Mouse (Mus musculus) layer of hippocampus, adult 9-10 months (tissue): ENCODE measurements at regions not wholly inside any gene's neighbourhood (a gene's known extent, or its start where the extent isn't known, plus 50 kb on each side); places are given as distances from the start of the nearest gene placed in this dataset.

Source experiments
- DNase-seq: peaks from one replicate; pipeline ENCODE4 v3.0.0; 2022; ENCODE audit warnings: low spot score

- no peak for DNase-seq
Measured at GRCm38 (mm10) chr8:10866696-10867395, 141.4 kb downstream of the Irs2 start.

DNA sequence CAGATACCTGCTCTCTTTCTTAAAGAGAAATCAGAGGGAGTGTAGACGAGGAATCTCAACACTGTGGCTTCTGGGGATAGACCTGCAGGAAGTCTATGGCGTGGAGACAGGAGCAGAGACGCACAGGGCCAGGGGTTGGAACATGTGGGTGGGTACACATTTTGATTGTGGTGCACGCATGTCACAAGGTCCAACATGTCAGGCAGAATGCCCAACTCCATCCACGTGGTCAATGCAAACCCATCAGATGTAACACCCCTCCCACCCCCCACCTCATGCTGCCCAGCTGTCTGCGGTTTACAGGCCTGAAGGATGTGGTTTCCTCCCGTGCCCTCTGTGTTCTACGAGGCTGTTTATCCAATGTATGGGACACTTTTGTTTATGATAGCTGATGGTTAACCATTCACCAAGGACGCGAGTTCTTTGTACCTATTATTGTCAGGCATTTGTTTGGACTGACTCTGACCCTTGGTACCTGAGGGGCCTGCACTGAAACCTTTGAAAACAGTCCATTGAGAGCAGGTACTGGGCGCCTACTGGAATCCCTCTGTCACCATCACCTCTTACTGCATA lies 142.2 kb downstream of the Irs2 start:
- no peak for DNase-seq

GRCm38 (mm10) chr8:10865415-10865821 lies 142.8 kb downstream of the Irs2 start:
- DNase-seq = no peak

DNA sequence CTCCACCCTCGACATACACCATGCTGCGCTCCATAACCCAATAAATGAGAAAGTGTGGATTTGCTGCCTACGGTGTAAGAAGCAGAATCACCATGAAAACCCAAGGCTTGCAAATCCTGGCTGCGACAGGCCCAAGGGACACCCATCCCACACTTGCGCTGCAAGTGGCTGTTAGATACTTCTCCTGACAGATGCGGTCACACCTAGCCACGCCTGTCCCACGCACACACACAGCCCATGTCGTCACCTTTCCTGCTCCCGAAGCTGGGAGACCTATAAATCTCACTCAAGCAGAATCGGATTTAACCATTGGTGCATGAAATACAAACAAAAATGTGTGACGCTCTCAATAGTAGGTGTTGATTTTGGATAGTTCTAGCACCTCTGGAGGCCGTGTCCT lies 145.8 kb downstream of the Irs2 start:
- DNase-seq = no peak

DNA sequence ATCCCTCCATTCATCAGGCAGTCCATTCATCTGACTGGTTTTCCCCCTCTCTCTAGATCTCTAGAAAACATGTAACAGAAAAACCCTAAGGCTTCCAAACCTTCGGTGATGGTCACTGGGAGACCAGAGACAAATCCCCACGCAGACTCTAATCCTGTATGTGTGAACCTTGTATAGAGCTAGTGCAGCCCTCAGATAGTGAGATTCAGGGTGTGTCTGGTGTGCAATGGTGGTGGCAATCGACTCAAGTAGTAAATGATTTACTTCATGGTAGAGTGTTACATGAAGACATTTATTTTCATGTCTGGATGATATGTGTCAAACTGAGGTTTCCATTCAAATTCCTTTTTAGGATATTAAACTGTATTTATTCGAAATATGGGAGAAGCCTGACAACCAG lies 147.4 kb downstream of the Irs2 start:
- no peak for DNase-seq

DNA sequence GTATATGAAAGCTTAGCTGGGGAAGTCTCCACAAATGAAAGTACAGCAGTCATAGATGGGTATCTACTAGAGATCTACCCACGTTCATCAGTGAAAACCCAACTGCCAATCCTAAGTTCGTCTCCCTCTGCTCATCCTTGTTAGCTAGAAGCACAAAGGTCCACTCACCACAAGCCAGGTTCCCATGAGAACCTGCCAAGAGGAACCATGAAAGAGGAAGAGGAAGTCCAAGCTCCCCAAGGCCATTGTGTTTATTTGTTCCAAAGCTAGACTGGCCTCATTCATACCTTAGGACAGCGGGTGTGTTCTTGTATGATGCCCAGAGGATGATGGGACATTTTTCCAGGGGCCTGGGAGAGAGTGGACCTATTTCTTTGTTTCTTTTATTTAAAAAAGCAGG lies 150.4 kb downstream of the Irs2 start:
- no peak for DNase-seq

DNA sequence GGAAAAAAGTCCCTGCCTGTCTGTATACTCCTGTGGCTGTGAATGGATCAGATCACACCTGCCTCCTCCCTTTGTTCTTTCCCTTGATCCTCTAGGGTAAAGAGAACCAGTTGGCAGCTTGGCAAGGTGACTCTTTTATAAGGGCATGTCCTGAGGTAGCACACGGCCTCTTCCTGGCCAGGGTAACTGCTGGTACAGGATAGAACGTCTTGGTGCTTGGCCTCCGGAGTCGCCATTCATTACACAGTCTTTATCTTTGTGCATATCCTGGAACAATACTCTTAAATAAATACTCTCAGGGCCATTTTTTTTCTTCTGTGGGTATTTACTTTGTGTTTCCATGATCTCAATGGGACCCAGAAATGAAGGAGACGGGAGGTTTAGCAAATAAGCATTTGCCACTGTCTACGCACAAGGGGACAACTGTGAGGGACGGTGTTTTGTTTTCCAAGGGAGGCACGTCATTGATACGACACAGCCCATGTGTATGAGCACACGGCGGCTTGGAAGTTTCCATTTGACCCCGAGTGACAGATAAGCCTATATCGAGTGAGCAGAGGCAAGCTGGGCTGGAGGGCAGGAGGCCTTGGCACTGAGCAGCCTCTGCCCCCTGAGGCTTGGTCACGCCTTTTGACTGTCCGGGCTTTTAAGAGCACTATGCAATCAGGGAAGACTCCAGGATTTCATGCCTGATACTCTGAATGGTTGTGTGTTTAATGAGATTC lies 151.1 kb downstream of the Irs2 start:
- no peak for DNase-seq

GRCm38 (mm10) chr8:10855696-10856095 lies 152.6 kb downstream of the Irs2 start:
- DNase-seq = no peak

GRCm38 (mm10) chr8:10855131-10855530 lies 153.1 kb downstream of the Irs2 start:
- no peak for DNase-seq

DNA sequence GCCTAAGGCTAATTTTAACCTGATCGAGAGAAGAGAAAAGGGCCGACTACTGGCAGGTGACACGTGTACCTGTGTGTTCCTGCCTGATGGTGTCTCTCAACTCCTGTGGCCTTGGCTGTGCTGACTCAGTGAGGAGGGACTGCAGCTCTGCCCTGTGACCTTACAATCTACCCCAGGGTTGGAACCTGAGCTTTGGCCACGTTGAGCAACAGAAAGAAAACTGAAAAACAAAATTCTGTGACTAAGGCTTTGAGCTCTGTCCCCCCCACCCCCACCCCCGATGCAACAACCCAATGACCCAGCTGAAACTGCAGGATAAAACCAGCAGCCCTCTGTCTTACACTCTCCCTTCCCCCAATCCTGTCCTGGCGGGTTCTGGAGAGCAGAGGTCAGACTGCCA lies 153.7 kb downstream of the Irs2 start:
- no peak for DNase-seq

GRCm38 (mm10) chr8:10853901-10854300 lies 154.4 kb downstream of the Irs2 start:
- no peak for DNase-seq

DNA sequence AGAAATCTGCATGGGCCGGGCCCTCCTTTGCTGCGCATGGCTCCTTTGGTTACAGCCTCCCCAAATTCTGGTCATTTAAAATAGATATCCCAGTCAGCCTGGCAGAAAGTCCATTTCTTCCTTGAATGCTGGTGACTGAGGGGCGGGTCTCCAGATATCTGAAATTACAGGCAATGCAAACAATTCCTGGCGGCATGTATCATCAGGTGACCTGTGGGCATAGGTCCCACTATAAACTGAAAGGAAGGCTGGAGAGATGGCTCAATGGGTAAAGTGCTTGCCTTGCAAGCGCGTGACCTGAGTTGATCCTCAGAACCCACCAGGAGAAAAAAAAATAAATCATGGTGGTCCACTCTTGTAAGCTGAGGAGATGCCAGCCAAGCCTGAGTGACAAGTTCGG lies 158.3 kb downstream of the Irs2 start:
- DNase-seq = no peak

GRCm38 (mm10) chr8:10845607-10846006 lies 162.7 kb downstream of the Irs2 start:
- no peak for DNase-seq

DNA sequence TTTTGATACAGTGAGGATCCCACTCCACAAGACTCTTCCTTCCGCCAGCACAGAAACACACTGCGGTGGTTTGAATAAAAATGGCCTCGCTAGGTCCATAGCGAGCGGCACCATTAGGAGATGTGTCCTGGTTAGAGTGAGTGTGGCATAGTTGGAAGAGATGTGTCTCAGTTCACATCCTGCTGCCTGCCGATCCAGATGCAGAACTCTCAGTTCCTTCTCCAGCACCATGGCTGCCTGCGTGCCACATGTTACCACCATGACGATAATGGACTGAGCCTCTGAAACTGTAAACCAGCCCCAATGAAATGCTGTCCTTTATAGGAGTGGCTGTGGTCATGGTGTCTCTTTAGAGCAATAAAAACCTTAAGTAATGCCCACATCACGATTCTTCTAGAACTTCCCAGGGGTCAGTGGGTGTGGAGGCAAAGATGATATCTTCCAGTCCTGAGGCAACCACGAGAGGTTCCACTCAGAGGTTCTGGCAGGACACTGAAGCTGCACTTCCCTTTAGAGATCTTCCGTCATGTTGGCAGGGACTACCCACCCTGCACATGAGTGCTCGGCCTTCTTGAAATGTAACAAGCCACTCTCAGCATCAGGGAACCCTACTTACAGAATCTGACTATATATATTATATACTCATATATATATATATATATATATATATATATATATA lies 167.3 kb downstream of the Irs2 start:
- DNase-seq = no peak

GRCm38 (mm10) chr8:10840044-10840443 lies 168.2 kb downstream of the Irs2 start:
- no peak for DNase-seq

DNA sequence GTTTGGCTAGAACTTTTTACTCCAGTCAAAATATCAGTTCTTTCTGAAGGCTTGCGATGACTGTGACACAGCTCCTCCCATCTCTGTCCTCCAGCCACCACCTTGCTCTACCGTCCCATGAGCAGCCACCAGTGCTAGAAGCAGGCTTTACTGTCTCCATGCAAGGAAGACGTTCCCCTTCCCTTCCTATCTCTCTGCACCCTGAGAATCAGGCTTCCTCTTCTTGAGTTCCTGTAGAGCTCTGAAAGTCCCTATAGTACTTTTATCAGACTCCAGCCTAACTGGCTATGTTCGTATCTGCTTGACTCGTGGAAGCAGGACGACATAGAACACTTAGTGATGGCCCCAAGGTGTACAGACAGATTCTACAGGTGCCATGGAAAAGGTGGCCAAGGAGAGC lies 173.2 kb downstream of the Irs2 start:
- DNase-seq = no peak

DNA sequence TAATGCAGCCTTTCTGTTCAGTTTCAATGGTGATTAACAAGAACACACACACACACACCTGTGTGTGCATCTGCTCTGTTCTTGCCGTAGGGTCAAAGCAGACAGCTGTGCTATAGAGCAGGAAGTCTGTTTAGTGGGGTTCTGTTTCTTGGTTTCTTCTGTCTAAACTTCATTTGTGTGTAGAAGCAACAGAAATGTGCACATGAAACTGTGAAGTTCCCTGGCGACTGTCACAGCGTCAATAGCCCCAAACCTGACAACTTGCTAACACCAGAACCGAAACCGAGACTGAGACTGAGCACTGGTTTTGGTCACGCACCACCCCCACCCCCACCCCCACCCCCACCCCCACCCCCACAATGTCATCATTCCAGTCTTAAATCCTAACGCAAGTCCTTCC lies 176.4 kb downstream of the Irs2 start:
- DNase-seq = no peak

DNA sequence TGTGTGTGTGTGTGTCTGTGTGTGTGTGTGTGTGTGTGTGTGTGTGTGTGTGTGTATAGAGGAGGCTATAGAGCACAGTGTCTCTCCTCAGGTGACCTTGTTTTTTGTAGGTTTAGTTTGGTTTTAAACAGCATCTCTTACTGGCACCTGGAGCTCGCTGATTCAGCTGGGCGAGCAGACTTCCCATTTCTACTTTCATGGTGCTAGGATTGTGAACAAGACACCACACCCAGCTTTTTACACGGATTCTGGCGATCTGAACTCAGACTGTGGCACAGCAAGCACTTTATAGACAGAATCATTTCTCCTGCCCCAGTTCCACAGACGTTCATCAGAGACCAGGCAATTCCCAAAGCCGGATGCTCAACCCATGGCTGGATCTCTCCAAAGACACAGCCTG lies 177.0 kb downstream of the Irs2 start:
- DNase-seq = no peak

DNA sequence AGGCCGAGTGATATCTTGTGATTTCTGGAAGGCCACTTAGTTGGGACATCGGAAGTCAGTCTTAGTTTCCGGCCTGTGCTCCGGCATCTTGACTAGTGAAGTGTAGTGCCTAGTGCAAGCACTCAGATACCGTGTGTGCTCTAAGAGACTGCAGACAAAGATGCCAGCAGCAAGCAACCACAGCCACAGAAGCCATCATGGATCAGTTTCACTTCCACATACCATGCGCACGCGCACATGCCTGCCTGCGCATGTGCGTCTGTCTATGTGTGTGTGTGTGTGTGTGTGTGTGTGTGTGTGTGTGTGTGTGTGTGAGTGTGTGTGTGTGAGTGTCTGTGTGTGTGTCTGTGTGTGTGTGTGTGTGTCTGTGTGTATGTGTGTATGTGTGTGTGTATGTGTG lies 177.4 kb downstream of the Irs2 start:
- DNase-seq = no peak

DNA sequence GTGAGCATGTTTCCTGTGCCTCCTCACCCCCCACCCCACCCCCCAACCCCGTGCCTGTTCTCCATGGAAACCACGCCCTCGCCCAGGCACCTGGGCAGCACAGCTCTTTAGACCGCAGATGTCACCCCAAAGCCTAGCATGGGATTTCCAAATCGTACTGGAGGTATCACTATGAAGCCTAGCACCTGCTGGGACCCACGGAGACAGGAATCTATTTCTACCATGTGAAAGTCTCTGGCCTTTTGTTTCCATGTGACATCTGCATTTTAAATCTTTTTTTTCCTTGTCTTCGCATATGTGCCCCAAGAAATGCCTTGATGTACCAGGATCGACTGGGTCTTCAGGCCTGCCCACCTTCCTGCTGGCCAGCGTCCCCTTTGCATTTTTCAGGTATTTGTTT lies 179.7 kb downstream of the Irs2 start:
- no peak for DNase-seq

GRCm38 (mm10) chr8:10827560-10827959 lies 180.7 kb downstream of the Irs2 start:
- no peak for DNase-seq

- DNase-seq = no peak
Measured at GRCm38 (mm10) chr8:10825981-10826380, 182.3 kb downstream of the Irs2 start.
